Mouse (Mus musculus) G1E (cell line): ENCODE data around the gene Tm6sf2. TPM values are rescaled to one million over a fixed set of nuclear protein-coding genes. Genes with fewer than 3 reads are reported as not detected.
"Not testable (repeated sequence)": the region's sequence is repeated elsewhere in the genome, so short reads cannot be mapped to it uniquely, and the experiment has no call there.

Experiments
- ATAC-seq: 2 replicates; pipeline ENCODE4 v1.8.0; 2016; ENCODE audit warnings: mild to moderate bottlenecking; ENCODE audit not compliant: insufficient number of reproducible peaks, poor library complexity, low FRiP score, severe bottlenecking; ENCODE audit errors: extremely low read depth
- DNase-seq: peaks from one replicate; pipeline ENCODE4 v3.0.0; 2012; ENCODE audit warnings: low spot score
- H3K27me3 ChIP-seq: 2 replicates; pipeline ENCODE4 v1.6.1; 2012; ENCODE audit warnings: mild to moderate bottlenecking, low read length, inconsistent platforms; ENCODE audit not compliant: insufficient read depth
- H3K36me3 ChIP-seq: replicated peaks from 2 replicates; pipeline ENCODE3; 2012; ENCODE audit warnings: mild to moderate bottlenecking, inconsistent platforms
- H3K4me1 ChIP-seq: 2 replicates; pipeline ENCODE4 v1.6.1; 2012; ENCODE audit warnings: low read depth, low read length, inconsistent platforms, mixed read lengths; ENCODE audit not compliant: insufficient read depth
- H3K4me3 ChIP-seq: 2 replicates; pipeline ENCODE4 v1.5.1; 2012; ENCODE audit warnings: low read depth, mild to moderate bottlenecking, inconsistent platforms, low read length, moderate library complexity, mixed read lengths
- H3K9me3 ChIP-seq: replicated peaks from 2 replicates; pipeline ENCODE4 v1.6.1; 2012; ENCODE audit warnings: inconsistent platforms
- CTCF ChIP-seq: IDR thresholded peaks from 2 replicates; pipeline ENCODE4 v1.5.1; 2012; ENCODE audit warnings: low read depth, low read length, inconsistent platforms, mixed read lengths
- GATA1 ChIP-seq: IDR thresholded peaks from 2 replicates; pipeline ENCODE4 v1.6.1; 2012; ENCODE audit warnings: borderline replicate concordance, low read length, inconsistent platforms, mixed read lengths
- GATA2 ChIP-seq: IDR thresholded peaks from 2 replicates; pipeline ENCODE4 v1.6.1; 2012; ENCODE audit warnings: low read depth, low read length, inconsistent platforms, borderline replicate concordance
- POLR2AphosphoS5 ChIP-seq: IDR thresholded peaks from 2 replicates; pipeline ENCODE4 v1.6.1; 2012; ENCODE audit warnings: low read depth, low read length, inconsistent platforms; ENCODE audit not compliant: insufficient replicate concordance
- TAL1 ChIP-seq: conservative IDR thresholded peaks from 2 replicates; pipeline ENCODE4 v1.6.1; 2012; ENCODE audit warnings: low read depth, low read length, inconsistent platforms, mixed read lengths
- polyA plus RNA-seq: library from polyadenylated mRNA; stranded (reverse); fragments of >175 nt; gene quantifications from 2 replicates; pipeline ENCODE4 v1.2.3, GENCODE M21; 2012
- total RNA-seq, 2 experiments: library from RNA; stranded (forward) in 1 of 2; stranded (reverse) in 1 of 2; fragments of 200-1000 nt in 1 of 2; fragments of >200 nt in 1 of 2; fragmentation: Nextera tagmentation in 1 of 2; gene quantifications; 2 replicates each; pipeline ENCODE4 v1.2.3; 2014 to 2017

Gene Tm6sf2
- total and polyA plus RNA-seq, 3 experiments = 0.23 to 0.38 TPM; not detected in 1

- ATAC-seq (no peak), DNase-seq (no peak)
- no peaks in the 10 kb centered on the region for H3K9me3 ChIP-seq
- peaks cover 51% of the 10 kb centered on the region for H3K36me3 ChIP-seq
- TF ChIP-seq POLR2AphosphoS5 = no peak
- TF ChIP-seq GATA1 = no peak
- no peak for TF ChIP-seq TAL1
- TF ChIP-seq GATA2 = no peak
- no peak for TF ChIP-seq CTCF
- peak overlapping the region; percentile 91; the same call in 1 of the 2 replicates for H3K4me3 ChIP-seq
- H3K27me3 ChIP-seq = no peaks in the 10 kb centered on the region
- peaks cover 42% of the 10 kb centered on the region for H3K4me1 ChIP-seq
Measured at GRCm38 (mm10) chr8:70043996-70044395, 28.7 kb upstream of the Tm6sf2 start.

- no peak for ATAC-seq
- H3K9me3 ChIP-seq = no peaks in the 10 kb centered on the region
- DNase-seq = no peak
- TF ChIP-seq GATA1 (no peak), CTCF (no peak), GATA2 (no peak), TAL1 (no peak), POLR2AphosphoS5 (no peak)
- no peaks in the 10 kb centered on the region for H3K27me3 ChIP-seq
- peaks cover 2% of the 10 kb centered on the region; the same call in 1 of the 2 replicates for H3K4me1 ChIP-seq
- H3K36me3 ChIP-seq = peaks cover 77% of the 10 kb centered on the region
- H3K4me3 ChIP-seq = no peak overlapping the region
Measured at GRCm38 (mm10) chr8:70049662-70050061, 23.1 kb upstream of the Tm6sf2 start.

GRCm38 (mm10) chr8:70050434-70050833 is 22.3 kb upstream of the Tm6sf2 start:
- H3K27me3 ChIP-seq, DNase-seq, ATAC-seq, H3K4me1 ChIP-seq, H3K4me3 ChIP-seq, H3K9me3 ChIP-seq: not testable (repeated sequence)
- H3K36me3 ChIP-seq = peaks cover 82% of the 10 kb centered on the region

DNA sequence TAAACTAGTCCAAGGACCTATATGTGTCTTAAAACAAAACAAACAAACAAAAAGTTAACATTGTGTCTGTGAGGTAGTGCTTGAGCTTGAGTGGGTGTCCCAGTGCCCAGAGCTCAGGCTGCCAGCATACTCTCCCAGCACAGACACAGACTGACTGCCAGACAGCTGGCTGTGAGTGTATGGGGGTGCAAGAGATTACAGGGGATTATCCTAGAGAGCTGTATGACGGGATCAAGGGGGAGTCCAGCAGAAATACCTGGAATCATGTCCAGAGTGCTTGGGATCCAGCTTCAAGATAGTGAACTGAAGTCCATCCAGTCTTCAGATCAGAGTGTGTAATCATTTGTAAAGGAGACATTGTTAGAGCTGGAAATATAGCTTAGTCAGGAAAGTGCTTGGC is 15.0 kb upstream of the Tm6sf2 start:
- DNase-seq (no peak), ATAC-seq (no peak)
- Histone ChIP-seq H3K36me3 (peaks cover 92% of the 10 kb centered on the region), H3K4me1 (no peaks in the 10 kb centered on the region), H3K27me3 (no peaks in the 10 kb centered on the region), H3K4me3 (no peak overlapping the region), H3K9me3 (no peaks in the 10 kb centered on the region)
- no peak for TF ChIP-seq CTCF
- TF ChIP-seq POLR2AphosphoS5 = no peak
- no peak for TF ChIP-seq TAL1
- no peak for TF ChIP-seq GATA2
- no peak for TF ChIP-seq GATA1

DNA sequence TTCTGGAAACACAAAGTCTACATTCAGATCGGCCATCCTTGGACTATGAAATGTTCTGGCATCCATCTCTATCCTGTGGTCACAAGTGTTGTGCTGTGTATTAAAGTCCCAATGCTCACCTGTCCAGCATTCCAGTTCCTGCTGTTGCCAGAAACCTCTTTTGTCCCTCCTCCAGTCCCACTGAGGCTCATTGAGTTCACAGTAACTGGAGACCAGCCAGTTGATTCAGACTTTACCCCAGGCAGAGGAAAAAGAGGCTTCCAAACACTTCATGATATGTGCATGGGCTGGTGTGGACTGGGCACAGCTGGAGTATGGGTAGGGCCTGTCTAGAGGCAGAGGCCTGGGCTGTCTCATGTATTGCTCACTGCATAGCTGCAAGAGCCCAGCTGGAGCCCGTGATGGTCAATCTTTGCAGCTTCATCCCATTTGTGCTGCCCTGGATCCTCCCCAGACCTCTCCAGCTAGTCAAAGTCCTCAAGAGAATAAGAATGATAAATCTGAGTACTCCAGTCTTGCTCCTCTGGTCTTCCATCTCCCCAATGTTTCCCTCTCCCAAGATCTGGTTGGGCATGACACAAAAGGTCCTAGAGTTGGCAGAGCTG is 786 bp upstream of the Tm6sf2 start:
- TF ChIP-seq TAL1 = no peak
- TF ChIP-seq GATA2 = no peak
- TF ChIP-seq POLR2AphosphoS5 = no peak
- TF ChIP-seq GATA1 = no peak
- no peak for TF ChIP-seq CTCF
- Histone ChIP-seq H3K36me3 (peaks cover 59% of the 10 kb centered on the region), H3K9me3 (no peaks in the 10 kb centered on the region), H3K4me3 (no peak overlapping the region), H3K27me3 (peaks cover 4% of the 10 kb centered on the region; the same call in 1 of the 2 replicates), H3K4me1 (peaks cover 13% of the 10 kb centered on the region)
- ATAC-seq (no peak), DNase-seq (no peak)

DNA sequence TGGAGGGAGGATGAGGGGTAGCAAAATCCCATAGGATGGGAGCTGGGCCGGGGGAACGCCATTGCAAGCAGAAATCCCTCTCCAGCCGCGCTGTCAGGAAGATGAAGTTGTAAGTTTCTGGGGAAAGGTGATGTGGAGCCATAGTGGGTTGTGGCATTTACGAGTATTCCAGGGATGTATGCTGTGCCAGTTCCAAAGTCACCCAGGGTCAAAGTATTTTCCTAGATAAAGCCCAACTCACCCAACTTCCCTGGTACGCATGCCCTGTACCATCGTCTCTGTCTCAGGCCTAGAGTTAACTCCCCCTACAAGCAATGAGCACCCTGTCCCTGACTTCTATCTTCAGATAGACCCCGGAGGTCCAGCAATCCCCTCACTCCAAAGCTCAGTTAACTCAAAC is 396 bp downstream of the Tm6sf2 start:
- peaks cover 49% of the 10 kb centered on the region for H3K36me3 ChIP-seq
- H3K4me1 ChIP-seq = peaks cover 13% of the 10 kb centered on the region
- H3K9me3 ChIP-seq = no peaks in the 10 kb centered on the region
- DNase-seq (no peak), ATAC-seq (no peak)
- TF ChIP-seq TAL1 (no peak), GATA2 (no peak), GATA1 (no peak), CTCF (no peak), POLR2AphosphoS5 (no peak)
- H3K4me3 ChIP-seq = no peak overlapping the region
- peaks cover 4% of the 10 kb centered on the region; the same call in 1 of the 2 replicates for H3K27me3 ChIP-seq

DNA sequence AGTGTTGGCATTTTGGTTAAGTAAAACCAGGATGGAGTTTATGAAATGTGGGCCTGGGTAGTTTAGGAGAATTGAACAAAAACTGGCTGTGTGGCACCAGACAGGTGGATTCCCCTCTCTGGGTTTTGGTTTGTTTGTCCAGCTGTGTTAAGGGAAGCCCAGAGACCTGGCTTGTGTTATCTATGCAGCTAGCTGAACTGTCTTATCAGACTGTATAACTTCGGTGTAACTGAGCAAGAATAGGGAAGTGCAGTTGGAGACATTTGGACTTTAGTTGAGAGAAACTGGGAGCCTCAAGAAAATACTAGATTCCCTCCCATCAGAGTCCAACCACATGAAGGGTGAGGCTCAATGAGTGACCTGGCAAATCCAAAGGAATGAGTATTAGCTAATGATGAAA is 958 bp downstream of the Tm6sf2 start:
- Histone ChIP-seq H3K4me3 (no peak overlapping the region), H3K4me1 (peaks cover 13% of the 10 kb centered on the region), H3K9me3 (no peaks in the 10 kb centered on the region), H3K27me3 (peaks cover 4% of the 10 kb centered on the region; the same call in 1 of the 2 replicates), H3K36me3 (peaks cover 43% of the 10 kb centered on the region)
- ATAC-seq = no peak
- TF ChIP-seq CTCF (no peak), GATA2 (no peak), GATA1 (no peak), POLR2AphosphoS5 (no peak), TAL1 (no peak)
- no peak for DNase-seq
